Mouse (Mus musculus) frontal cortex, postnatal 36 days (tissue): ENCODE results near the gene Polr2g.

Experiments
- DNase-seq, 2 experiments: peaks; one replicate each; pipeline ENCODE4 v3.0.0; 2022; ENCODE audit warnings: low spot score in 2 of 2

The Polr2g gene

GRCm38 (mm10) chr19:8758899-8759298 lies 39.5 kb downstream of the Polr2g start:
- DNase-seq, result no peak

GRCm38 (mm10) chr19:8757471-8757998 lies 40.8 kb downstream of the Polr2g start:
- no peak for DNase-seq

- DNase-seq, result peak; percentile 89 to 94
Measured at GRCm38 (mm10) chr19:8756635-8757387, 41.6 kb downstream of the Polr2g start, which contains the start of gene Nxf1. TSS of gene Nxf1 (plus strand) at chr19:8757073.

- no peak for DNase-seq
Measured at GRCm38 (mm10) chr19:8755652-8756051, 42.7 kb downstream of the Polr2g start.

- DNase-seq, result no peak
Measured at GRCm38 (mm10) chr19:8747368-8747767, 51.0 kb downstream of the Polr2g start.

- no peak for DNase-seq
Measured at GRCm38 (mm10) chr19:8745382-8745781, 53.0 kb downstream of the Polr2g start.
